In the genomic region with DNA sequence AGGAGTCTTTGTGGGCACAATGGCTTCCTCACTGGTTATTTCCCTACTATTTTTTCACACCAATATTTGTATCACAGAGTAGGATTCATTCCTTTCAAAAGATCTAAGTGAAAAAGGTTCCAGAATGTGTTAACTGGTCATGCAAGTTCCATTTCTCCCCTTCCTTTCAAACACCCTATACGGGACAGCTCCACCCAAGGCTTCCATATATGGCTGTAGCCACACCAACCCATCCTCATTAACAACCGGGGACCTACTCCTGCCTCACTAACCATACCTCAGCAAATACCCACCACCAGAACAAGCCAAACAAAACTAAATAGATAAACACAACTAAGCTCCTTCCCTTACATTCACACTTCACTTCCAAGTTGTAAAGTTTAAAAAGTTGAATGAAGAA, we compare ENCODE assay signal across 8 mouse cellular contexts. TPM values are rescaled to one million over a fixed set of nuclear protein-coding genes. Genes with fewer than 3 reads are reported as not detected.
A peak's percentile ranks its signal among the peaks of the same experiment; 100 is the strongest.
DNase-seq lines count a peak whose midpoint lies in the region; ATAC-seq and TF ChIP-seq lines count a peak whose summit lies in the region.

No protein-coding gene starts in this region.

- intact Hi-C loops in heart, adult 2 months (cut with DNase I): loop anchor here (5.0 kb wide), 2 partner anchors 76 to 191 kb away; a partner anchor contains a TSS
- intact Hi-C loops in heart, postnatal 10 days (cut with DNase I): no loop called here

- peaks cover 8% of the 10 kb centered on the region for H3K4me1 ChIP-seq in heart, adult 2 months (ENCODE audit: control insufficient read depth, insufficient read depth, low read length)
- H3K4me1 ChIP-seq in G1E (ENCODE audit: insufficient read depth, low read depth, low read length): peaks cover 28% of the 10 kb centered on the region
- peaks cover 24% of the 10 kb centered on the region for H3K4me1 ChIP-seq in heart, postnatal 0 days (ENCODE audit: control insufficient read depth, insufficient read depth)

- H3K9me3 ChIP-seq in G1E (replicated peaks): no peaks in the 10 kb centered on the region
- H3K9me3 ChIP-seq in heart, postnatal 0 days (replicated peaks; ENCODE audit: control insufficient read depth, low read length): 0 out of 2 replicates have a peak, but pooled peaks cover 4% of the 10 kb centered on the region

- WGBS in heart, adult 2 months: 8% methylated on average over 2 of the region's 2 CpGs
- 3% methylated on average over 2 of the region's 2 CpGs for WGBS in heart, postnatal 0 days
- 27% methylated on average over 2 of the region's 2 CpGs for WGBS in macrophage (ENCODE audit: missing documents)

- peak overlapping the region; percentile 85 for H3K4me3 ChIP-seq in heart, adult 2 months
- H3K4me3 ChIP-seq in G1E (ENCODE audit: low read depth, low read length): peak overlapping the region; percentile 87; the same call in 1 of the 2 replicates
- peak overlapping the region; percentile 76 for H3K4me3 ChIP-seq in heart, postnatal 0 days (ENCODE audit: low read depth, low read length)
- peak overlapping the region; percentile 78 for H3K4me3 ChIP-seq in macrophage (ENCODE audit: inconsistent target)

- no peak for DNase-seq in heart, adult 2 months
- DNase-seq in heart, postnatal 10 days: no peak
- DNase-seq in G1E (ENCODE audit: low spot score): no peak
- DNase-seq in heart, postnatal 0 days (ENCODE audit: low spot score): no peak
- no peak for DNase-seq in right cerebral cortex, adult 2 months (ENCODE audit: low spot score in 2 of 2)
- DNase-seq in left cerebral cortex, adult 18-20 months (ENCODE audit: low spot score in 2 of 2): no peak
- no peak for DNase-seq in layer of hippocampus, adult 18-20 months (ENCODE audit: low spot score in 2 of 2)

- H3K9ac ChIP-seq in heart, adult 2 months (ENCODE audit: low read depth, low read length): no peak overlapping the region
- H3K9ac ChIP-seq in heart, postnatal 0 days (replicated peaks; ENCODE audit: low read depth, low read length): peak overlapping the region; percentile 85

- peaks cover 40% of the 10 kb centered on the region for H3K36me3 ChIP-seq in heart, adult 2 months (ENCODE audit: control insufficient read depth, insufficient read depth, low read length)
- H3K36me3 ChIP-seq in G1E (replicated peaks) (peaks cover 43% of the 10 kb centered on the region), macrophage (ENCODE audit: inconsistent target) (peaks cover 11% of the 10 kb centered on the region; the same call in 1 of the 2 replicates)
- peaks cover 20% of the 10 kb centered on the region for H3K36me3 ChIP-seq in heart, postnatal 0 days (replicated peaks; ENCODE audit: control insufficient read depth, insufficient read depth, low read length)

- no peaks in the 10 kb centered on the region for H3K27me3 ChIP-seq in heart, adult 2 months (ENCODE audit: control insufficient read depth, insufficient read depth, low read length)
- no peaks in the 10 kb centered on the region for H3K27me3 ChIP-seq in G1E (ENCODE audit: insufficient read depth, low read length)
- no peaks in the 10 kb centered on the region for H3K27me3 ChIP-seq in heart, postnatal 0 days (ENCODE audit: control insufficient read depth, insufficient read depth, low read length)

- no peak for ATAC-seq in G1E (ENCODE audit: extremely low read depth, insufficient number of reproducible peaks, low FRiP score, poor library complexity, severe bottlenecking)
- no peak for ATAC-seq in heart, postnatal 0 days (ENCODE audit: insufficient read depth, low read depth)

- H3K4me2 ChIP-seq in heart, postnatal 0 days (ENCODE audit: low read depth, low read length): peak overlapping the region; percentile 83

- no peak for TF ChIP-seq CTCF in heart, adult 2 months (IDR thresholded peaks at IDR 0.05)
- TF ChIP-seq CTCF in G1E (IDR thresholded peaks at IDR 0.05; ENCODE audit: low read depth, low read length): no peak
- TF ChIP-seq CTCF in heart, postnatal 0 days (IDR thresholded peaks at IDR 0.05; ENCODE audit: low read depth): no peak

- no peak for TF ChIP-seq POLR2A in heart, adult 2 months (IDR thresholded peaks at IDR 0.05; ENCODE audit: insufficient read depth, low read depth, low read length)

- TF ChIP-seq EP300 in heart, adult 2 months (IDR thresholded peaks at IDR 0.05; ENCODE audit: insufficient read depth, low read depth, low read length): no peak
- TF ChIP-seq EP300 in heart, postnatal 0 days (IDR thresholded peaks at IDR 0.05; ENCODE audit: low read depth): no peak

- H3K27ac ChIP-seq in heart, adult 2 months: no peak overlapping the region
- H3K27ac ChIP-seq in heart, postnatal 0 days (ENCODE audit: low read depth): no peak overlapping the region
- no peak overlapping the region for H3K27ac ChIP-seq in macrophage

- no peaks in the 10 kb centered on the region for H3K79me2 ChIP-seq in heart, adult 2 months (replicated peaks; ENCODE audit: control insufficient read depth, insufficient read depth, low read length)
- H3K79me2 ChIP-seq in macrophage (ENCODE audit: inconsistent target): peaks cover 53% of the 10 kb centered on the region

RNA-seq across cellular contexts. Expression of a gene that starts 1.6 kb away (rescaled TPM):
- total RNA-seq in heart, adult 2 months (2021): 10 to 100 TPM; 17.7 to 18.2 TPM
- 8.2 and 17.8 TPM in 2 replicates for polyA plus RNA-seq in heart, adult 2 months (2012; rRNA removed)
- total RNA-seq in heart, postnatal 10 days (2021): 10 to 100 TPM; 32.1 to 33.1 TPM
- total RNA-seq in G1E (2014; fragmentation: Nextera tagmentation) (196 TPM in 2 replicates), G1E (2017) (142 and 144 TPM in 2 replicates)
- polyA plus RNA-seq in G1E (2012) (5.5 and 8.2 TPM in 2 replicates), macrophage (2018) (19.4 to 30.0 TPM (median 25.2 TPM) in 3 replicates)
- total RNA-seq in heart, postnatal 0 days (2014; rRNA removed; ENCODE audit: low replicate concordance): 35.3 and 50.9 TPM in 2 replicates
- 15.1 and 16.6 TPM in 2 replicates for polyA plus RNA-seq in heart, postnatal 0 days (2015; fragmentation: Nextera tagmentation; extraction: Ambion mirVana)
- total RNA-seq in macrophage (2018; cell fraction: chromatin; rRNA removed): 100 to 1,000 TPM in 25 of 26 experiments, 10 to 100 TPM in 1; 98.7 to 338 (median 184) TPM
- 10 to 100 TPM; 11.8 to 35.5 (median 20.2) TPM for total RNA-seq in macrophage (2018; cell fraction: cytosol; rRNA removed)
- total RNA-seq in macrophage (2018; cell fraction: nucleus; rRNA removed): 100 to 1,000 TPM in 7 of 26 experiments, 10 to 100 TPM in 19; 41.7 to 163 (median 82.3) TPM
- 10 to 100 TPM; 50.1 to 53.4 TPM for total RNA-seq in left cerebral cortex, adult 18-20 months (2021)
- 10 to 100 TPM; 40.4 to 42.6 TPM for total RNA-seq in layer of hippocampus, adult 18-20 months (2021)
